Mouse (Mus musculus) forebrain, embryonic 13.5 days (tissue): ENCODE data around the gene Rab6a. TPM values are rescaled to one million over a fixed set of nuclear protein-coding genes. Genes with fewer than 3 reads are reported as not detected.

Experiments used
- ATAC-seq: fragments of 200-750 bp; cut with Nextera tagmentation; 2 replicates; pipeline ENCODE4 v1.8.0; 2017
- H3K27ac ChIP-seq: fragments of 300-500 bp; sonication (generic); 2 replicates; pipeline ENCODE4 v1.5.1; 2015; ENCODE audit warnings: inconsistent platforms, mild to moderate bottlenecking, moderate library complexity
- H3K27me3 ChIP-seq: fragments of 300-500 bp; sonication (generic); 2 replicates; pipeline ENCODE4 v1.6.1; 2015; ENCODE audit warnings: mild to moderate bottlenecking, inconsistent platforms
- H3K36me3 ChIP-seq: fragments of 300-500 bp; sonication (generic); 2 replicates; pipeline ENCODE4 v1.6.1; 2015; ENCODE audit warnings: mild to moderate bottlenecking, inconsistent platforms; ENCODE audit not compliant: poor library complexity, severe bottlenecking
- H3K4me1 ChIP-seq: fragments of 300-500 bp; sonication (generic); 2 replicates; pipeline ENCODE4 v1.6.1; 2015; ENCODE audit warnings: inconsistent platforms
- H3K4me2 ChIP-seq: fragments of 300-500 bp; sonication (generic); 2 replicates; pipeline ENCODE4 v1.6.1; 2015; ENCODE audit warnings: inconsistent platforms, mild to moderate bottlenecking, moderate library complexity
- H3K4me3 ChIP-seq: fragments of 300-500 bp; sonication (generic); 2 replicates; pipeline ENCODE4 v1.5.1; 2015; ENCODE audit warnings: mild to moderate bottlenecking, inconsistent platforms
- H3K9ac ChIP-seq: fragments of 300-500 bp; sonication (generic); 2 replicates; pipeline ENCODE4 v1.6.1; 2015; ENCODE audit warnings: mild to moderate bottlenecking, inconsistent platforms
- H3K9me3 ChIP-seq: fragments of 300-500 bp; sonication (generic); replicated peaks from 2 replicates; pipeline ENCODE4 v1.6.1; 2016; ENCODE audit warnings: inconsistent platforms
- WGBS: fragments of 180-500 bp; shearing (Covaris S2); methylation state at CpG from one replicate; pipeline ENCODE4 v1.1.7; 2015; 5-methylcytosine and 5-hydroxymethylcytosine counted together
- polyA plus RNA-seq: library from polyadenylated mRNA; unstranded; fragments of >200 nt; fragmentation: Nextera tagmentation; extraction: Ambion mirVana; gene quantifications from 2 replicates; pipeline ENCODE4 v1.2.1, GENCODE M21; 2015

Rab6a gene
- polyA plus RNA-seq, 1 experiment from 2014 or later: 152 TPM

DNA sequence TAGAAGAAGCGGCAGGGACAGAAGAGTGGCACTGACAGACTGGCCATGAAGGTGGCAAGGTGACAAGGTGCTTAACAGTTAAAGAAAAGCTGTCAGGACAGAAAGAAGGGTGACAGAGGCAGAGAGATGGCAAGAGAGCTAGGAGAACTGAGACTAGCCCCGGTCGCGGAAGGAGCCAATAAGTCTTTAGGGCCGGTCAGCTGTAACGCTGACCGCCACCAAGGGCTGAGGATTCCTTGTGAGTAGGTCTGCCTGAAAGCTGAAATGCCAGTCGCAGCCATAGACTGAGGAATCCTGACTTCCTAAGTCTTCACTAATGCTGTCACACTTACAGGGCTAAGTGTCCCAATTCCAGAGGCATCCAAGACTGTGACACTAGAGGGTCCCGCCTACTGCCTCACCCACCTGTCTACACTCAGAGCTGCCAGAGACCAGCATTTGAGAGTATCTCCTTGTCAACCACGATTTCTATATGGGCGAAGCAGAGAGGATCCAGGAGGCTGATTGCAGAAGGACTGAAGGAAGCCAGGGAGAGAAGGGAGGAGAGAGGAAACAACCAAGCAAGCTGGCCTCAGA is 56.6 kb downstream of the Rab6a start:
- H3K36me3 ChIP-seq: no peaks in the 10 kb centered on the region
- peak overlapping the region; percentile 43; the same call in 1 of the 2 replicates for H3K9ac ChIP-seq
- H3K4me3 ChIP-seq: no peak overlapping the region
- H3K4me2 ChIP-seq: peak overlapping the region; percentile 41
- H3K4me1 ChIP-seq: peaks cover 5% of the 10 kb centered on the region
- H3K9me3 ChIP-seq: no peaks in the 10 kb centered on the region
- H3K27me3 ChIP-seq: no peaks in the 10 kb centered on the region
- ATAC-seq: 0 out of 2 replicates have a peak, but pooled peaks have one; percentile 8
- 68% methylated on average over 11 of the region's 11 CpGs for WGBS
- no peak overlapping the region for H3K27ac ChIP-seq

DNA sequence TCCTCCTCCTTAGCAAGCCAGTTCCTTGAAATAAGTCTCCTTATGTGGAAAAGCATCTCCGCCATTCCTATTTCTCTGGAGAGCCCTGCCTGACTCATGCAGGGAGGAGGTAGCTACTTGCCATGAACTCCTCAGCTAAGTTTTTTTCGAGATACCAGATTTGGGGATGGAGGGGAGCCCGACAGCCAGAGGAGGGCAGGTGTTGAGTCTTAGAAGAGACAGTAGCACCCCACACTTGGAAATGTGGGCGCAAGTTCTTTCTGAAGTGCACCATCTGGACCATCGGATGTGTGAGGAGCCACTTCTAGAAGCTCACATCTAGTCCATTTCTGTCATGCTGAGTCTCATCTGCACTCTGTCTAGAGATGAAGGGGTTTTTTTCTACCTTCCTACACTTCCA is 63.4 kb downstream of the Rab6a start:
- Histone ChIP-seq H3K36me3 (no peaks in the 10 kb centered on the region), H3K4me2 (no peak overlapping the region), H3K9ac (no peak overlapping the region), H3K27me3 (no peaks in the 10 kb centered on the region), H3K27ac (no peak overlapping the region), H3K9me3 (no peaks in the 10 kb centered on the region), H3K4me1 (no peaks in the 10 kb centered on the region), H3K4me3 (no peak overlapping the region)
- WGBS: 86% methylated on average over 5 of the region's 5 CpGs
- ATAC-seq: no peak

DNA sequence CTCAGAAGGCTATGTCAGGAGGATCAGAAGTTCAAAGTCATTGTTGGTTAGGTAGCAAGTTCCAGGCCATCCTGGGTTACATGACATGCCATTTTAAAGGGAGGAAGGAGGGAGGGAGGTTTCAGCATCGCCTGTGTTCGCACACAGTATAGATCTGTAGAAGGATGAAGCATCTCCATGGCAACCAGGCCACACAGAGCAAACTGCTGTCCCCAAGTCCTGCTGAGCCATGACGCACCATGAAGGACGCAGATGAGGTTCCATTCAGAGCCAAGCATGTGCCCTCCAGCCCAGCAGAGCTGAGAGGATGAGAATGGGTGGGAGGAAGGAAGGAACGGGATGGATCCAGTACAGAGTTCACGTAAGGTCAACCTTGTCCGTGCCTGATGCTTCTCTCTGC is 66.2 kb downstream of the Rab6a start:
- Histone ChIP-seq H3K27me3 (no peaks in the 10 kb centered on the region), H3K4me1 (no peaks in the 10 kb centered on the region), H3K4me3 (no peak overlapping the region), H3K36me3 (no peaks in the 10 kb centered on the region), H3K9me3 (no peaks in the 10 kb centered on the region), H3K4me2 (no peak overlapping the region), H3K27ac (no peak overlapping the region), H3K9ac (no peak overlapping the region)
- 72% methylated on average over 7 of the region's 7 CpGs for WGBS
- ATAC-seq: no peak

DNA sequence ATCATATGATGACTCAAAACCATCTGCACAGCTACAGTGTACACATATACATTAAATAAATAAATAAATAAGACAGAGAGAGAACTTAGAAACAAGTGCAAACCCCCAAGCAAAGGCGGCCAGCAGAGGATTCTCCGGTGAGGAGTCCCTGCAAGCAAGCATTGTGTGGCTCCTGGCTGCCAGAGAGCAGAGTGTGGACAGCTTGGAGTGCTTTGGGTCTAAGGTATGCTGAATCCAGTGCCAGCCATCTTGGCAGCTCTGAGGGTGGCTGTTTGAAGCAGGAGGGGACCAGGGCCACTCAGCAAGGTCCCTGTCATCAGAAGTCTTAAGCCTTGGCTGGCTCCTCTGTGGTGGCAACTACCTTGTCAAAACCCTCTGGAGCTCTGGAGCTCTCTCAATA is 67.7 kb downstream of the Rab6a start:
- Histone ChIP-seq H3K4me3 (no peak overlapping the region), H3K4me2 (no peak overlapping the region), H3K27ac (no peak overlapping the region), H3K9me3 (no peaks in the 10 kb centered on the region), H3K9ac (no peak overlapping the region), H3K27me3 (no peaks in the 10 kb centered on the region), H3K4me1 (no peaks in the 10 kb centered on the region), H3K36me3 (no peaks in the 10 kb centered on the region)
- ATAC-seq: no peak
- WGBS: 96% methylated on average over 2 of the region's 2 CpGs

DNA sequence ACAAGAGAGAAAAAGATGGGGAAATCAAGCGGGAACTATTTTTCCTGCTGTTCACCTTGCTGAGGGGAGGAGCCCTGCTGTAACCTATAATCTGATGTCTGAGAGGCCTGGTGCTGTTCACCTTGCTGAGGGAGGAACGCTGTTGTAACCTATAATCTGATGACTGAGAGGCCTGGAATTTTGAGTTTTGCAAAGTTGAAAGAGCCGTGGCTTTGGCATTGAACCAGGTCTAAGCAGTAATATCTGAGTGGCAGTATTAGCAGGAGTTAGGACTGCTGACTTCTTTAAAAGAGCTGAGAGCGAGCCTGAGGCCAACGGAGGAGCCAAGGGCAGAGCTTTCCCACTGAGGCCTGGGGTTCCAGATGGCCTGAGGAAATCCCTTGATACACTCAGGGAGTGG is 70.8 kb downstream of the Rab6a start:
- WGBS: 90% methylated on average over 5 of the region's 5 CpGs
- Histone ChIP-seq H3K4me2 (no peak overlapping the region), H3K4me3 (no peak overlapping the region), H3K36me3 (no peaks in the 10 kb centered on the region), H3K27me3 (no peaks in the 10 kb centered on the region), H3K4me1 (peaks cover under 1% of the 10 kb centered on the region; the same call in 1 of the 2 replicates), H3K27ac (no peak overlapping the region), H3K9ac (no peak overlapping the region), H3K9me3 (no peaks in the 10 kb centered on the region)
- no peak for ATAC-seq

DNA sequence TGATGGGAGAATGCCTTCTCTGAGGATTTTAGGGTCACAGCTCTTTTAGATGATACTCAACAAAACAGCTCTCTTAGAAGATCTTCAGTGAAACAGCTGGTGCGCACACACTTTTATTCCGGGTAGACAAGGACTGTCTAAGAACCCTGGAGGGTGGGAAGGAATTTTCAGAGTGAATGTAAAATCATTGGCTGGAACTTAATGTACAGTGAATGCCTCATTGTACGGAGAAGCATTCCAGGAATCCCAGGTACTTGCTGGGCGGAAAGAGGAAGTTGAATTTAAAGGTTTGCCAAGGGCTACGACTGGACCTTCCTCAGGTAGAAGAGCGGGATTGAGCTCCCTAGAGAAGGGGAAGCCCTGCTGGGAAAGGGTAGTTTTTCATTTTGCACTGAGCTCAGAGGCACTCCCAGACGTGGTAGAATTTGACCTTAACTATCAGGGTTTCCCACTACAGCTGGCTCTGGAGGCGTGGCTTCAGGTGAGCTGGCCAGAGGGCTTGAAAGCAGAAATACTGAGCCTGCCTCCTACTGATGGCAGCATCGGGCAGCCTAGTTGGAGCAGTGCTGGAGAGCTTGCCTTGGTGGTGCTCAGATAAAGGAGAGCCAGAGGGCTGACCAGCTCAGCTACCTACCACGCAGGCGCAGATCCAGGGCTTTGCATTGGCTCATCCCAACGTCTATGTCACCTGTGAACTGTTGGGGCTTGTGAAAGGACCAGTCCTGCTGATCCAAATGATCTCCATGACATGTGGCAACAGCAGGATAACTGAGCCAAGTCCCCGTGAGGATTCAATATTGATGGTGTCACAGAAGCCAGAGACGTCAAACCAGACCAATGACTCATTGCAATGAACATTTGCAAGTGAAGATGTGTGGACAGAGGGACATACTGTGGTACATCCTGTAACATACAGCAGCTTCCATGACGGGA is 72.0 kb downstream of the Rab6a start:
- Histone ChIP-seq H3K4me1 (peaks cover 5% of the 10 kb centered on the region; the same call in 1 of the 2 replicates), H3K4me3 (no peak overlapping the region), H3K4me2 (no peak overlapping the region), H3K36me3 (no peaks in the 10 kb centered on the region), H3K27me3 (no peaks in the 10 kb centered on the region), H3K9ac (no peak overlapping the region), H3K27ac (no peak overlapping the region), H3K9me3 (no peaks in the 10 kb centered on the region)
- 69% methylated on average over 15 of the region's 15 CpGs for WGBS
- ATAC-seq: no peak

DNA sequence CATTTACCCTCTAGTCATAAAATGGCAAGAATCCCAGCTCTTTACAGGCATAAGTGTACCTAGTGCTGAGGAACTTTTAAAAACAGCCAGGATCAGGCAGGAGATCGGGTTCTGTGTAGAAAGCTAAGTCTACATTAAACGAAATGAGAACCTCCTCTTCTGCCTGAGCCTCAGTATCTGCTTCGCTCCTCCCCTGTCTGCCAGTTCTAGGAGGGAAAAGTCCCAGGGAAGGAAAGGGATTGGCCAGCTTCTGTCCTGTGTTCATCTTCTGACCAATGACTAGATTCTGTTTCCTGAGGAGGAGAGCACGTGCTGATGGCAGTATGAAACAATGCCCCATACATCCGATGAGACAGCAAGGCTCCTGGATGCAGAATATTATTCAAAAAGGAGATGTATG is 73.9 kb downstream of the Rab6a start:
- H3K36me3 ChIP-seq: no peaks in the 10 kb centered on the region
- no peaks in the 10 kb centered on the region for H3K9me3 ChIP-seq
- no peak overlapping the region for H3K4me2 ChIP-seq
- no peak overlapping the region for H3K27ac ChIP-seq
- WGBS: 53% methylated on average over 5 of the region's 5 CpGs
- no peak overlapping the region for H3K9ac ChIP-seq
- H3K27me3 ChIP-seq: no peaks in the 10 kb centered on the region
- no peak for ATAC-seq
- H3K4me3 ChIP-seq: no peak overlapping the region
- peaks cover 5% of the 10 kb centered on the region; the same call in 1 of the 2 replicates for H3K4me1 ChIP-seq

DNA sequence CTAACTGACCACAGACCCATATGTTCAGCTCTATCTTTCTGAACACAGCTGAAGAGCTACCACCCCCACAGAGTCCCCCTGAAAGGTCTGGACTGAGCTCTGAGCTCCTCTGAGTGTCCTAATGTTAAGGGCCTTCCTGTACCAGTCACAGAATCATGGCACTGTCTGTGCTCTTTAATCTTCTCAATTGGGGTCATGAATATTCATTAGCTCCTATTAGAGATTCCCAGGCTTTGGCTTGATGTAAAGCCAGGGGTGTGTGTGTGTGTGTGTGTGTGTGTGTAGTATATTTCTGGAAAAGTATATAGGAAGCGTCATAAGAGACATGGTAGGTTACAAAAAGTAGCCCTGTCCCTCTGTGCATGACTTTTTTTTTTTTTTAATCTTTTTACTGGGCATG is 76.0 kb downstream of the Rab6a start:
- no peak for ATAC-seq
- no peak overlapping the region for H3K9ac ChIP-seq
- no peak overlapping the region for H3K27ac ChIP-seq
- H3K9me3 ChIP-seq: no peaks in the 10 kb centered on the region
- no peaks in the 10 kb centered on the region for H3K27me3 ChIP-seq
- H3K4me3 ChIP-seq: no peak overlapping the region
- no peaks in the 10 kb centered on the region for H3K36me3 ChIP-seq
- WGBS: 54% methylated on average over 1 of the region's 1 CpGs
- peaks cover 5% of the 10 kb centered on the region; the same call in 1 of the 2 replicates for H3K4me1 ChIP-seq
- H3K4me2 ChIP-seq: no peak overlapping the region

DNA sequence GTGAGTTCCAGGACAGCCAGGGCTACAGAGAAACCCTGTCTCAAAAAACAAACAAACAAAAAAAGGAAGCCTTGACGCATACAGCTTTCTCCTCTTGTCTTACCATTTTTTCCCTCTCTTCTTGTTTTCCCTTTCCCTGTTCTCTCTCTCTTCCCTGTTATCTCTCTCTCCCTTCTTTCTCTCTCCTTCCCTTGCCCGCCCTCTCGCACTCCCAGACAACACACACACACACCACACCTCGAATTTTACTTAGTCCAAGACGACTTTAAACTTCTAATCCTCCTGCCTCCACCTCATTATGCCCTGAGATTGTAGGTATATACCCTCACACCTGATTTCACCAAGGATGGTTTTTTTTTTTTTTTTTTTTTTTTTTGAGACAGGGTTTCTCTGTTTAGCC is 76.9 kb downstream of the Rab6a start:
- Histone ChIP-seq H3K27me3 (no peaks in the 10 kb centered on the region), H3K27ac (no peak overlapping the region), H3K9me3 (no peaks in the 10 kb centered on the region), H3K4me2 (no peak overlapping the region), H3K9ac (no peak overlapping the region), H3K36me3 (no peaks in the 10 kb centered on the region), H3K4me1 (peaks cover 5% of the 10 kb centered on the region; the same call in 1 of the 2 replicates), H3K4me3 (no peak overlapping the region)
- WGBS: 73% methylated on average over 5 of the region's 5 CpGs
- ATAC-seq: no peak

DNA sequence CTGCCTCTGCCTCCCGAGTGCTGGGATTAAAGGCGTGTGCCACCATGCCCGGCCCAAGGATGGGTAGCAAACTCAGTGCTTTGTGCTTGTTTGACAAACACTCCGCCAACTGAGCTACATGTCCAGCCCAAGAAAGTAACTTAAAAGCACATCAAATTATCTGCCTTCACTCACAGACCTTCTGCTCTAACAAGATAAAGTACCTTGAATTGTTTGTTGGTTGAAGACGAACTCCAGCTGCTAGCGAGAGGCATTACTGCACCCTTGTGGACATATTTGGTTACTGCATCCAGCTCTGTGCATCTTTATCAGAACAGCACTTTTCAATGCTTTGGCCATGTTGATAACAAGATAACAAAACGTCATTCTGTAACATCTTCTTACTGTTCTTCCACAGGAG is 77.3 kb downstream of the Rab6a start:
- 60% methylated on average over 7 of the region's 7 CpGs for WGBS
- Histone ChIP-seq H3K4me1 (peaks cover 5% of the 10 kb centered on the region; the same call in 1 of the 2 replicates), H3K4me3 (no peak overlapping the region), H3K4me2 (no peak overlapping the region), H3K9me3 (no peaks in the 10 kb centered on the region), H3K9ac (no peak overlapping the region), H3K27ac (no peak overlapping the region), H3K27me3 (no peaks in the 10 kb centered on the region), H3K36me3 (no peaks in the 10 kb centered on the region)
- no peak for ATAC-seq

DNA sequence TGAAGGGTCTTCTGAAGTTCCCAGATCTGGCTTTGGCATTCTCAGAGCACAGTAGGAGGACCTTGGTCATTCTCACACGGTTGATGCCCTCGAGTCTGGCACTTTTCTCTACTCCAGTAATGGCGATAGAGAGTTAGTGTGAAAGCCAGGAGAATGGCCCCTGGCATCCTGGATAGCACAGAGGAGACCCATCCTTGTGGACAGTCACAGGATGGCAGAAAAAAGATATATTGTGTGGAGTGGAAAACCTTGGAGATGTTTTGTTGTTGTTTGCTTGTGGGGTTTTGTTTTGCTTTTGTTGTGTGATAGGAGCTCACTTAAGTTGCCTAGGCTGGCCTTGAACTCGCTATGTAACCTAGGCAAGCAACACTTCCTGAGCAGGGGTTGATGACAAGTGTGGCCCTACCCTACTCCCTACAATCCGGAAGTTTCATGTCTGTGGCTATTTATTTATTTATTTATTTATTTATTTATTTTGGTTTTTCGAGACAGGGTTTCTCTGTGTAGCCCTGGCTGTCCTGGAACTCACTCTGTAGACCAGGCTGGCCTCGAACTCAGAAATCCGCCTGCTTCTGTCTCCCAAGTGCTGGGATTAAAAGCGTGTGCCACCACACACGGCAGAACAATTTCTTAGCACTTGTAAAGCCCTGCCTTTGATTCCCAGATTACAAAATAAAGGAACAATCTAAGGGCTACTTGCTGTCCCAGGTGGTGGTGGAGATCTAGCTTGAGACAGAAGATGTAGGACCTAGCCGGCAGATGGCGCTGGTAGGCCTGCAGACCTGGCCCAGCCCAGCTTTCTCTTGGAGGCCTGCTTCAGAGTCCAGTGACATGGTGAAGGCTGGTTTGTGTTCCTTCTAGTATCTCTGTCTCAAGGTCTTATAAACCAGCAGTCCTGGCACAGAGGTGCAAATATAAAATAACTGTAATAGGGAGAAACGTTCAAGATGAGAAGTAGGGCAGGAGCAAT is 78.1 kb downstream of the Rab6a start:
- ATAC-seq: peak; percentile 83

More for the DNA sequence above, 78.1 kb downstream of the Rab6a start:
- no peak overlapping the region for H3K4me3 ChIP-seq
- peaks cover 5% of the 10 kb centered on the region; the same call in 1 of the 2 replicates for H3K4me1 ChIP-seq
- WGBS: 40% methylated on average over 13 of the region's 13 CpGs
- H3K4me2 ChIP-seq: no peak overlapping the region
- no peaks in the 10 kb centered on the region for H3K36me3 ChIP-seq
- H3K27me3 ChIP-seq: no peaks in the 10 kb centered on the region
- no peaks in the 10 kb centered on the region for H3K9me3 ChIP-seq
- no peak overlapping the region for H3K27ac ChIP-seq
- H3K9ac ChIP-seq: no peak overlapping the region
